Mouse (Mus musculus): ENCODE data around the gene Cdkal1.

DNA sequence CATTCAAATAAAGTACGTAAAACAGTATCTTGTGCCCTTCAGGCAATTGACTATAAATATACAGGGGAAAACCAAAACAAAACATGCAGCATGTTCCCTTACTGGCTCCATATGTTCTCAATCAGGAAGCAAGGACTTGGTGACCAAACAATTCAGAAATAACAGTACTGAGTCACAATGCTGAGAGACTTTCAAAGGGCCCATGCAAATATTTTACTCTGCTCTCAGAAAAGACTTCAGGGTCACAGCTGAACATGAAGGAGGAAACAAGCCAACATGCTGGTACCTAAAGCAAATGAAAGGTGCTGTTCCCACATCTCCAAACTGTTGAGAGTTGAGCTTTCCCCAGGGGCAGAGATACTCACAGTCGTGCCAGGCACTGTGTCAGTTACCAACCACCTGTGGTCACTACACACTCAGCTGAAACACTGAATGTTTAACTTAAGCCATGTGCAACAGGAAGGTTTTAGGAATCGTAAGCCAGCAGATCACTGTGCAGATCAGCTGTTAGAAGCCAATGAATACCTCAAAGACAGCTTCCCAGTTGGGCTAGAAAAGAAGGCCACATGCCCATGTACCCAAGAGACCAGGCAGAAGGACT, 140.1 kb downstream of the Cdkal1 start:
- TF ChIP-seq CTCF (IDR thresholded peaks at IDR 0.05; ENCODE audit: borderline replicate concordance, extremely low read depth, insufficient read depth, insufficient read length): no peak
- TF ChIP-seq POLR2A (IDR thresholded peaks at IDR 0.05; ENCODE audit: borderline replicate concordance, extremely low read depth, insufficient read depth, insufficient read length, poor library complexity, severe bottlenecking): no peak

Data from brain, embryonic 14.5 days (tissue).